Mouse (Mus musculus) heart, adult 9 months (tissue): ENCODE measurements around the gene Rgl1.

ENCODE experiments used
- DNase-seq, 2 experiments: peaks; one replicate each; pipeline ENCODE4 v3.0.0; 2022; ENCODE audit warnings: low spot score in 2 of 2

Rgl1 gene

DNA sequence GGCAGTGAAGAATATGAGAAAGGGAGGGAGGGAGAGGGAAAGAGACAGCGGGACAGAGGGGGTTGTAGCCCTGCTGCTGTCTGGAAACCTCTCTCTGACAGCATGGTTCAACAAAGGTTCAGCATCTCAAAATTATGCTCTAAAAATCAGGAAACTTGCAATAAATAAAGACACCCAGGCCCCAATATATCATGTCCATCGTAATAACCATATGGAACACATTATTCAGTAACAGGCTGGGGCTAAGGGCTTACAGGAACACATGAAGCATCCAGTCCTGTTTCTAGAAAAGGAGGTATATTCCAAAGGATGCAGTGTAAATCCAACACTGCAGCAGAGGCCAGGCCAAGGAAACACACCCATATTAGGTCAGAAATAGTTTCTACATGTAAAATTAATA is 215.6 kb downstream of the Rgl1 start:
- no peak for DNase-seq

DNA sequence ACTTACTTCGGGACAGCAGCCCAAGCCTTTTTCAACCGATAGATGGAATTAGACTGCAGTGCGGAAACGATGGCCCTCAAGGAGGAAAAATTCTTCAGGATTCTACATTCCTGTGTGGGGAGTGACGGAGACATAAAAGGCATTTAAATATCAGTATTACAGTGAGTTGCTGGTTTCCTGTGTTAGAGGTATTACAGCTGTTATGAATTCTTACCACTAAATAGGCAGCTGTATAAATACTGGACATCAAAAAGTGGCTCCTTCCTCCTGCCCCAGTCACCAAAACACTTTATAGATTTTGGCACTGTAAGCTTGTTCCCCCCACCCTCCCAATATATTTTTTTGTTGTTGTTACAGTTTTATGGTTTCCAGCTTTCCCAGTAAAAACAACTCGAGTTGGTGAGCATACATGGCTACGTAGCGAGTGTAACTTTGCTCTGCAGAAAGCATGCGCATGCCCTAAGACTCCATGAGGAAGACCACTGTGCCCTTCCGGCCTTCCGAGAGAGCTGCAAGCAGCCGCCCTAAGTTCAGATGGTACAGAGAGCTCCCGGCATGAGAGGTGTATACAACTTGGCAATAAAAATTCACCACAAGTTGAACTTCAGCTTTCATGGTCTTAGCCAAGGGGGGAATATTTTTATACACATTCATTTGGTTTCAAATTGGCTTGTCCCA is 217.0 kb downstream of the Rgl1 start:
- no peak for DNase-seq

DNA sequence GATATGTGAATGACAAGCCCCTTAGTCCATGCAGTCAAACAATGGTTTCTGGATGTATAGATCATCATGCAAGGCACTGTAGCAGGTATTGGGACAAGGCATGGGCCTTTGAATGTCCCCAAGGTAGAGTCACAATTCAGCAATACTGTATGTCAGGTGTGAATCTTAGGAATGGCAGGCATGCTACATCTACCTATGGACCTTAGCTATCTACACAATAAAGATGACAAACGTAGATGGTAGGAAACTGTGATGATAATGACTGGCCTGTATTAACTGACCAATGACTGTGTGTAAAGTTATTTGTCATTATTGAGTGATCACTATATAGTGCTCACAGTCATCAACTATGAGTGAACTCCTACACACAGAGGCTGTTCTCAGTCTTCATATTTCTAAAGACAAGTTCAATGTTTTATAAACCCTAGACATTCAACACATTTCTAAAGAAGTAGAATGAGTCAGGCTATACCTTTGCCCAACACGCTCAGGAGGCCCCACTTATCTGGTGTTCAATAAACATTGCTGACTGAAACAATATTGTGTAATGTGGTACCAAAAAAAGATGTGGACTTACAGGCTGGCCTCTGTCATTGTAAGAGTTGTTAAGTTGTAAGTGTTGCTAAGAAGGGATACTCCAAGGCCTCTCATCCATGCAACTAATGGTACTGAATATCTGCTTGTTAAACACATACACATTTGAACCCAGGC is 222.5 kb downstream of the Rgl1 start:
- no peak for DNase-seq

DNA sequence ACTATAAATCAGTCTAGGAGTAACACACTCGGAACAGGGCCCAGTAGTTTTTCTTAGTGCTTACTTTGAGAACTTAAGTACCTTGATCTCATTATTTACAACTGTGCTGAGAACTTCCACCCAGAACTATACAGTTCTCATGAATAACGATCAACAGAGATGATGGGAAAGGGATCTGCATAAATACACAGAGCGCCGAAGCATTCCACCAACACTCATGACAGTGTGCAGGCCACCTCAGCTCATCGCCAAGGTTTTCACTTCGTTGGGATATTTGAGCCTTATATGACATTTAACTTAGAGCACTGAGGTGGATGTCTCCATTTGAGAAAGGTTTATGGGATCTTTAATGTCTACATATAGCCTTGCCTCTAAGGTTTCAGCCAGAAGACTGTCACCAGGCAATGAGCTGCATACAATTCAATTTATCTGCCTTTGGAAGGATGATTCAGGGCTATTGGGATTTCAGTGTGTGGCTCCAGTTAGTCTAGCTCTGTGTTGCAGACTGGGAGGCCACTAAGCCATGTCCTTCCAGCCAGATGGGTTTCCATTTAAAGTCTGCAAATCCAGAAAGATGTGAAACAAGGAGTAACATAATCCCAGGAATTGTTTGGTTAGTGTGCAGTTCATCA is 223.3 kb downstream of the Rgl1 start:
- no peak for DNase-seq

DNA sequence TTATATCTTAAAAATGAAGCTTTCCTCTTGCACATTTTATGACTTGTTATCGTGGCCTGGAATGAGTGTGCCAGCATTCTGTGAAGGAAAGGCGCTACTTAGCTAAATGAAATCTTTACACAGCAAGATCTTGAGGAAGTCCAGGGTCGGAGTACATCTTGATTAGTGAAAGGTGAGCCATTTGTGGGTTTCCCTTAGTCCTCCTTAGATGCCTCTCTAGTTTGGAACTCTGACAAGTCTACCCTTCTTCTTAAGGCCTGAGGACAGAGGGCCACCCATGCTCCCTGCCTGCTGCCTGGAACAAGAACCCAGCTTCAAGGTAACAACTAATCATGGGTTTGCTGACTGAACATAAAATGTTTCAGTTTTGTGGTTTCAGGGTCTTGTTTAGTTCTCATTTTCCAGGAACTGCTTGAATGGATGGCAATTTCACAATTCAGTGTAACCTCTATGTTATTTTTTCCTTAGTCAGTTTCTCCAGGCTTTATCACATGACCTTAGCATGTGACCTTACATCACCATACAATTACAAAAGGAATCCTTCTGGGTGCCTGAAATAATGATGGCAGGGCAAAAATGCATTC is 225.8 kb downstream of the Rgl1 start:
- peak in 1 of 2 experiments; percentile 26 for DNase-seq

DNA sequence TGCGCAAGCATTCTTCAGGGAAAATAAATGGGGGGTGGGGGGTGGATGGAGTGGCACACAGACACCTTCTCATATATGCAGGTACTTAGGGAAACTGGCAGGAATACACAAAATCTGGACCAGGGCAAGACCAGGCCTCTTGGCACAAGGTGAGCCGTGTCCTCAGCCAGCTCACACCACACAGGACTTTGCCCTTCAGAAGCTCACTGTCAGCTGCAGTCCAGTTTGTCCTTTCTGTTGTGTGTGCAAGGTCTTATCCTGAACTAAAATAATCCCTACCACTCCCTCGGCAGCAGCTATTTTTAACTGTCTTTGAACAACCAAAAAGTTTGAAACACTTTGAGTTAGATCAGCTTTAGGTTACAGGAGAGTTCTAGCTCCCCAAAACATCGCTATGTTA is 227.3 kb downstream of the Rgl1 start:
- DNase-seq = peak in 1 of 2 experiments; percentile 58

DNA sequence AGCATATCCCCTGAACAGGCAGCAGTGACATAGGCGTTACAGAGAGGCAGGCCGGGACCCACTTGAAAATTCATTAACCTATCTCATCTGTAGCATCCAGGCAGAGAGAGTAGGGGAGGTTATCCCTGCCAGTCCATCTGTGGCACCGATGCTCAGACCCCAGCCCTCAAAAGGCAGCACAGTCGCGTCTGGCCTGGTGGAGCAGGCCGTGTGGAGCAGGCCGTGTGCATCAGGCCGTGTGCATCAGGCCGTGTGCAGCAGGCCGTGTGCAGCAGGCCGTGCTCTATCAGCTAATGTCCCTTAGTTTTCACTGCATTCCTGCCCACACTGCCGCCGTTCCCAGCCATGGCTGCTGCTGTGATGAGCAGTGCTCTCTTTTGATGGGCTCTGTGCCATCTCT is 229.0 kb downstream of the Rgl1 start:
- no peak for DNase-seq

DNA sequence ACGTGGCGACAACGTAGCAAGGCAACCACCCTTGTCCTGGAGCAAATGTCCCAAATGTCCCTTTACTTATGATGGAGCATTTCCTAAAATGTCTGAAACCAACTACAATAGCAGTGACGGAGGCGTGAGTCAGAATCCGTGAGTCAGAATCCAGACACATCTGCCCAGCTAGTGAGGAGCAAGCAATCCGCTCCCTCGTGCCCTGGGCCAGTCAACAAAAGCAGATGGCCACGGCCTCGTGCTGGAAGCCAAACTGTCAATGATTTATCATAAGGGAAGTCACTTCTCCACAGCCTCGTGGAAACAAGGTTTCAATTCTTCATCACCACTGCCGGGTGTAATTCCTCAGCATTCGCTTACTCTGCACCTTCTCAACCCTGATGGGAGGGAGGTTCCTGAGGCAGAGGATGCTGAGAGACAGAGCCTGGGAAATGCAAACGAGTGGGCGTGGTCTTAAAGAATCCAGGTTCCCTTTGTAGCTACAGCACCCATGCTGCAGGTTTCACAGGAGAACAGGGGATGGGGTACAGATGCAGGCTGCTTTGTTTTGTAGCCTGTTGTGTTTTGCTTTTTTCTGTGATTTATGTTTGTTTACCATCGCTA is 229.6 kb downstream of the Rgl1 start:
- peak in 1 of 2 experiments; percentile 24 for DNase-seq

DNA sequence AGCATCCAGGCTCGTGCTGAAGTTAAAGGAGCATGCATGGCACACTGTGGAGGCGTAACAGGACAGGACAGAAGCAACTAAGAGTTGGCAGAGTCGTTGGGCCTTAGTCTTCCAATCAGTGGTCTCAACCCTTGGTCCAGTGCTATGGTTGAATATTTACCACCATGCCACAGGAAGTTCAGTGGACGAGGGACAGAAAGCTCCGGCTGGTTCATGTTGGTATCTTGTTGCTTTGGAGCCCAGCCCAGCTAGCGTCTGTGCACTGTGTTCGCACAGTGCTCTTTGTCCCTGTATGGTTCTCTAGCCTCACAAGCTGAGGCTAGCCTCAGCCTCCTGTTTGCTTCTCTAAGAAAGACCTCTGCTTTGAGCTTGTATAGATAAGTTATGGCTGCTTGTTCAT is 231.6 kb downstream of the Rgl1 start:
- DNase-seq = no peak

DNA sequence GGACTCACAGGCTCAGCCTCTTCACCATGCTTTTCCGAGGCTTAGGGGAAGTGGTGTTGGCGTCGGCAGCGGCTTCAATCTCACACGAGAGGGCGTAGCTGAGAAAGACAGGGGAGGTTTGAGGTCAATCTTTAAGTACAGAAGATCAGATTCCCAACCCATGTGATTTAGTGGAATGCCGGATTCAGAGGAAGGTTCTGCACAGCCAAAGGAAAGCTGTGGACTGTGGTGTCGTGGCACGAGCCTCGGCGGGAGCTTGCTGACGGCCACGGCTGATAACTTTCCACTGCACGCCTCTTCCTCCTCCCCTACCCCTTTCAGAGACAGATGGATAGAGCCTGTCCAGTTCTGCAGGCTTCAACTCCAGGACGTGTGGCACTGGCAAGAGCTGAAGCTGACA is 234.7 kb downstream of the Rgl1 start:
- peak in 1 of 2 experiments; percentile 45 for DNase-seq

DNA sequence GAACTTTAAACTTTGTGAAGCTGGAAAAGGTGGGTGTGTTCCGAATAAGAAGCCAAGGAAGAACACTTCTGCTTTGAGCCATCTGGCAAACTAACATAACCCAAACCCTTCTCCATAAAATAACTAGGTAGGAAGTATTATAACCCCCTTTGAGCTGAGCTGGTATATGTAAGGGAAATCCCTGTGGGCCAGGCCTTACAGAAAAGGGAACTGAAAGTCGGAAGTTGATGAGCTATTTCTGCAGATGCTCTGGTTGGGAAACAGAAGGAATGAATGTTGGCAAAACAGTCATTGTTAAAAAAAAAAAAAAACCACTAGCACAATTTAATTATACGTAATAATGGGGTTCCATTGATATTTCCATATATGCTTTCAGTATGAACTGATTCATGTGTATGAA is 237.4 kb downstream of the Rgl1 start:
- DNase-seq = peak; percentile 44 to 59

DNA sequence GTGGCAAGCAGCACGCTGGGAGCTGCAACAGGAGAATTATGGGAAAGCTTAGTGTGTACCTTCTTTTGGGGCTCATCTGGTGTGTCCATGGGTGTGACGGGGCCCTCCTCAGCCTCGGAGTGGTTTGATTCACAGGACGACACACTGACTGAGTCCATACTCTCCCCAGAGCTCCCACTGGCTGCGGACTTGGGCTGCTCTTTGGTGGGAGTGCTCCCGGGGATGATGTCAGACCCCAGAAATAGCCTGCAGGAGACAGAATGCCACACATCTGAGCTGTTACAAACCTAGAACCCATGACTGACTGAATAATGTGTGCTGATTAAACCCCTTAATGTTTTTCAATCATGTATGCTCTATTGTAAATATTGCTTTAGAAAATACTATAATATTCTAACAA is 237.9 kb downstream of the Rgl1 start:
- no peak for DNase-seq

DNA sequence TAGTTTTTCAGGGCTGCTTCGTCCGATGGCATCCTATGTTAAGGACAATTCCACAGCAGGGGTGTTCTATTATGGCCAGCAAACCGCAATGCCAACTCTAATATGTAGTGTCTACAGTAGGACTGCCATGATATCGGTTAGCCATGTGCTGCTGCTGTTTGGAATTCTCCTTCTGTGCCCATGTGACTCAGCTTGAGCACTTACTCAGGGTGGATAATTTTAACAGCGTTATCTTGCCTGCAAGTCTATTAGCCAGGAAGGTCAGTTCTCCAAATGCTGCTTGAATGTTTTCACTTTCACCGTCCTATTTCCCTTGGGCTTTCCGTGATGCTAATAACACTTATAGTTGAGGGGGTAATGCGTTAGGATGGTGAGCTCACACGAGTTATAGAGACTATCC is 240.0 kb downstream of the Rgl1 start:
- peak; percentile 47 to 59 for DNase-seq

DNA sequence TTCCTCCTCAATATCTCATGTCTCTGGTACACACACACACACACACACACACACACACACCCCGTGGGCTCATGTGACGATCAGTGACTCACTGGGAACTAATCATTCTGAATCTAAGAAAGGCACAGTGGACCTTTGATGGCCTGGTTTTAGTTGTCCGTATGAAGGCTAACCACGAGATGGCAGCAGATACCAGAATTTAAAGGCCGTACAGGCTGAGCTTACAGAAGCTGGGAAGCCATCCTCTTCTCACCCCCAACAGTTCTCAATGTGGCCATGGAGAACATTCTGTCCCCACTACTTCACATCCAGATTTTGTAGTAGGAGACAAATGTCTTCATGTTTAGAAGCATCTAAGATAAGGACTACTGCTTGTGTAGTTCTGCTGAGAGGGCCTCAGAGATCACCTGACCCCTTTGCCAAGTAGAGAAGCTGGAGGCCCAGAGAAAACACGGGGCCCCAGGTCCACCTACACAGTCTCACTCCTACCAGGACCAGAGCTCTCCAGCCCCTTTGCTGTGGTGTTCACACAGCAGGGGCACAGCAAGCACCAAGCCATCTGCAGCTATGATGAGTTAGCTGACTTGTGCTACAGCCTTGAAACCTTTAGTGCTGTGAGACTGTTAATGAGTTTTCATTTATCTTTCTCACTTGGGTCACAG is 241.0 kb downstream of the Rgl1 start:
- DNase-seq = peak; percentile 81 to 82

DNA sequence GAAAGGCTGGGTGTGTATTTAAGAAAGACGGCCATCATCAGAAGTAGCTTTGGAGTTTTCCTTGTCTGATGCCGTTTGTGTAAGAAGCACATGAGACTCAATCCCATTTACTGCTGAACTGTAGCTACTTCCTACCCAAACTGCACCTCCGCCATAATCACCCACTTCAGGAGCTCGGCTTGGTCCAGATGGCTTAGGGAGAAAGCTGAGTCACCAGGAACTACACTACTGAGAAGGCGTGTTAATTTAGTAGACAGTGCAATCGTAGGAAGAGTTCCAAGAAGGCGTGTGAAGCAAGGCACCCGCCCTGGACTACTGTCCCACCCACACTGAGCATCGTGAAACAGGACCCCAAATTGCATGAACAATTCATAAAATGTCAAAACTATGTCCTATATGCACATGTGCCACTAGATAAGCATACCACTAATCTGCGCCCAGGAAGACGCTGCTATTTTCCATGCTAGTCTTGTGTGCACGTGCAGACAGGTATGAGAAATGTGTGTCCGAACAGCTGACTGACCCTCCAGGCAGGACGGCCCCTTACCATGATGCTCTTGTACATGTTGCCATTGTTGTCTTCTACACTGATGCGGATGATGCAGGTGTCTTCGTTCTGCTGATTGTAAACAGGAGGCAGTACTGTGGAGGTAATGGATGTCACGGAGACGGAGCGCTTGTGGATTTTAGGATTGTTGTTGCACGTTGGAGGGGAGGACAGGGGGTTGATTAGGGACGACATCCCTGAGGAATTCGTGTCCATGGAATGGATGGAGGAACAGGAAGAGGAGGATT is 241.9 kb downstream of the Rgl1 start:
- no peak for DNase-seq

DNA sequence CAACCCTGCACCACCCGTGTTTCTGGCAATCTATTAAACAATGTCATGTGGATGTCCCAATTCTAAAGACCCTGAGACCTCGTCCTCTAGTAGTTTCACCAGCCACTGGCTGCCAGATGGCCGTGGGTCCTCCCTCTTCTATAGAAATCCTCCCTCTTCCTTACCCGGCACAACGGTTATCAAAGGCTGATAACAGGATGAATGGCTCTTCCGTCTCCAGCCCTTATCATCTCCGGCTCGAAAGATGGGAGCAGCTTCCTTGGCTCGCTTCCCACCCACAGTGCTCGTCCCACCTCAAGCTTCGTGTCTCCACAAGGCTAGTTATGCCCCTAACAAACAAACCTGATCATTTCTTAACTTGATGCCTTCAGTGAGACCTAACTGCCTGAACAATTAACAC is 242.9 kb downstream of the Rgl1 start:
- DNase-seq = no peak

DNA sequence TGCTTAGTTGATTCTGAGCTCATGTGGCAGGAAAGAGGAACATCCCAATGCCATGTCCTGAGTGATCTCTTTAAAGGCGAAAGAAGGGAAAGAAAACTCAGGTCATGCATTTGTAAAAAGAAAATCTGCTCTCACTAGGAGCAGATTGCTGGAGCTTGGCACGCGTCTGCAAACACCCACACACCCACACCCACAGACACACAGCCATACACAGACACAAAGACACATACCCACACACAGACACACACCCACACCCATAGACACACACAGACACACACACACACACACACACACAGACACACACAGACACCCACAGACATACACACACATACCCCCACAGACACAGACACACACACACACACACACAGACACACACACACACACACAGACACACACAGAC is 243.9 kb downstream of the Rgl1 start:
- DNase-seq = no peak

DNA sequence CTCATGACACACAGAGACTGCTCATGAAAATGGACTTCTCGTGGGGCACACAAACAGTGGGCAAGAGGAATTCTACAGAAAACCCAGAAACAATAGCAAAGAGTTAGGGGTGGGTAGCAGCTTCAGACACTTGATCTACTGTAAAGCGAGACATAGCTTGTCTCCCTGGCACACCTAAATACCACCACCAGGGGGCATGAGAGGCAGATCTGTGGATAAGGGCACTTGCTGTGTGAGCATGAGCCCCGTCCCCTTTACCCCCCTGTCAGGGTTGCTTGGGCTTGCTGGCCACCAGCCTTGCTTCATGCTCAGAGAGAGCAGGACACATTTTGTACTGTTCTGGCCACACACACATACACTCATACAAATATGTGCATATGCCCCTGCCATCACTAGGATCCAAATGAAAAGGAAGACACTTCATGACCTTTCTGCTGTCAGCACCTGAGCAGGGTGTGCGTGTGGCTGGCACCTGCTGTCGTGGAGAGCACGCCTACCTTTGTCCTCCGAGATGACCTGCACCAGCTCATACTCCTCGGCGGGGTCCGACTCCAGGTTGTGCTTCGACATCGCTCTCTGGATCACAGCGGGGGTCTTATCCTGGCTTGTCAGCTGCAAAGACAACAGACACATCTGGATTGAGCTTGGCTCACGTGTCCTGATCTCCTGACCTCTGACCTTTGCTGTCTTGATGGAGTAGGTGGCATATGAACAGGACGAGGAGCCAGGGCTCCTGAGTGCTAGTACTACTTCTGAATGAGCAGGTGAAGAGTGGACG is 245.2 kb downstream of the Rgl1 start:
- peak in 1 of 2 experiments; percentile 46 for DNase-seq

DNA sequence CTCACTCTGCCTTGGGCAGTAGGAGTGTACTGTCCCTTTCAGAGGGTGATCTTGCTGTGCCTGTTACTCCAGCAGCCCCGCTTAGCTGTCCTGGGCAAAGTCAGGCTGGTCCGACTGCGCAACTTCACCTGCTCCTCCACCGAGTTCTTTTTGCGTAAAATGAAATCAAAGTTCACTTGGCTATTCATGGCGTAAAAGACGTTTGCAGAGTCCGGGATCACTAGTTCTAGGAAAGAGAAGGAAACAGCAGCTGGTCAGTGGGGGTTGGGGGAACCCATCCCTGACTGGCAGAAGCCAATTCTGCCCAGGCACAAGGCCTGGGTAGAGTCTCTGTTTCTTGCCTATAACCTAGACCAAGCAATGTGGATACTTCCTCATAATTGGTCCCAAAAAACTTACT is 247.2 kb downstream of the Rgl1 start:
- no peak for DNase-seq

DNA sequence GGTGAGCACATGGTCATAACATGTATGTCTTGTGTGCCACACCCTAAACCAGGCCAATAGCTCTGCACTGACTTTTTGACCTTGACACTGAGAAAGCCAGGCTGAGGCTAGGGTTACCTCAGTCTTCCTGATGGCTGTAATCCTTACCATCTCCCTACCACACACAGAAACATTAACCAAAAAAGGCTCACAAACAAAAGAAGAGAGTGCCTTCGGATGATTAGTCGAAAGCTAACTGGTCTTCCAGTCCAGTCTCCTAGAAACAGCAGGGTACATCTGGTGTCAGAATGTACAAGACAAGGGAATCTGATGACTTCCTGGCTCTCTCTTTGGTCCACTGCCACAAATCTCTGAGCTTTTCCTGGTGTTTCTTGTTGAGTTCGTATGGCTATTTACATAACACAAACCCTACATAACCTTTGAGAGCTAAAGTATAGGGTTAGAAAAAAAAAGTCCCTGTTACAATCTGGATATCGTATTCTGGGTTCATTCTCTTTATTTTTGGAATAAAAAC is 249.0 kb downstream of the Rgl1 start:
- no peak for DNase-seq
